Mouse (Mus musculus): Measurements from ENCODE around the gene Ddx51. TPM values are rescaled to one million over a fixed set of nuclear protein-coding genes. Genes with fewer than 3 reads are reported as not detected.
A peak's percentile ranks its signal among the peaks of the same experiment; 100 is the strongest.

The Ddx51 gene
- 21.0 and 22.0 TPM in 2 replicates for polyA plus RNA-seq (2015; fragmentation: Nextera tagmentation; extraction: Ambion mirVana)

- Histone ChIP-seq H3K36me3 (replicated peaks) (peaks cover 60% of the 10 kb centered on the region), H3K27ac (peak within 1 kb of the TSS; percentile 70), H3K9ac (peak within 1 kb of the TSS; percentile 88), H3K4me3 (peak within 1 kb of the TSS; percentile 99), H3K27me3 (replicated peaks) (no peaks in the 10 kb centered on the region), H3K4me1 (peaks cover 24% of the 10 kb centered on the region), H3K4me2 (peak within 1 kb of the TSS; percentile 85), H3K9me3 (no peaks in the 10 kb centered on the region)
- WGBS, result under 1% methylated on average over 91 of the region's 91 CpGs
- ATAC-seq (replicated peaks), result peak; percentile 85
Observed at GRCm38 (mm10) chr5:110652719-110653648, at the start of gene Ddx51, which contains the start of gene Noc4l. Ddx51 (plus strand) TSS chr5:110653451. Noc4l (minus strand) TSS chr5:110653417.

GRCm38 (mm10) chr5:110604311-110604710, 48.9 kb upstream of the Ddx51 start:
- peaks cover 1% of the 10 kb centered on the region; the same call in 1 of the 2 replicates for H3K4me1 ChIP-seq
- ATAC-seq (replicated peaks), result no peak
- no peaks in the 10 kb centered on the region for H3K36me3 ChIP-seq (replicated peaks)
- no peak overlapping the region for H3K9ac ChIP-seq
- no peak overlapping the region for H3K4me3 ChIP-seq
- no peaks in the 10 kb centered on the region for H3K9me3 ChIP-seq
- no peak overlapping the region for H3K4me2 ChIP-seq
- H3K27me3 ChIP-seq (replicated peaks), result no peaks in the 10 kb centered on the region
- WGBS, result 89% methylated on average over 2 of the region's 2 CpGs
- H3K27ac ChIP-seq, result no peak overlapping the region

GRCm38 (mm10) chr5:110605531-110606221, 47.6 kb upstream of the Ddx51 start:
- no peaks in the 10 kb centered on the region for H3K9me3 ChIP-seq
- H3K4me1 ChIP-seq, result peaks cover 3% of the 10 kb centered on the region; the same call in 1 of the 2 replicates
- no peak overlapping the region for H3K4me2 ChIP-seq
- no peak overlapping the region for H3K4me3 ChIP-seq
- ATAC-seq (replicated peaks), result no peak
- H3K27me3 ChIP-seq (replicated peaks), result no peaks in the 10 kb centered on the region
- no peaks in the 10 kb centered on the region for H3K36me3 ChIP-seq (replicated peaks)
- no peak overlapping the region for H3K27ac ChIP-seq
- H3K9ac ChIP-seq, result no peak overlapping the region
- 63% methylated on average over 5 of the region's 5 CpGs for WGBS

GRCm38 (mm10) chr5:110607767-110608166, 45.5 kb upstream of the Ddx51 start:
- Histone ChIP-seq H3K4me3 (no peak overlapping the region), H3K4me1 (peaks cover 7% of the 10 kb centered on the region; the same call in 1 of the 2 replicates), H3K36me3 (replicated peaks) (no peaks in the 10 kb centered on the region), H3K27me3 (replicated peaks) (no peaks in the 10 kb centered on the region), H3K27ac (no peak overlapping the region), H3K9me3 (no peaks in the 10 kb centered on the region), H3K9ac (no peak overlapping the region), H3K4me2 (no peak overlapping the region)
- 75% methylated on average over 3 of the region's 3 CpGs for WGBS
- ATAC-seq (replicated peaks), result no peak

- Histone ChIP-seq H3K9me3 (no peaks in the 10 kb centered on the region), H3K4me2 (no peak overlapping the region), H3K27ac (no peak overlapping the region), H3K4me1 (peaks cover 7% of the 10 kb centered on the region; the same call in 1 of the 2 replicates), H3K27me3 (replicated peaks) (no peaks in the 10 kb centered on the region), H3K4me3 (no peak overlapping the region), H3K9ac (no peak overlapping the region), H3K36me3 (replicated peaks) (no peaks in the 10 kb centered on the region)
- WGBS, result 74% methylated on average over 6 of the region's 6 CpGs
- ATAC-seq (replicated peaks), result no peak
Observed at GRCm38 (mm10) chr5:110608336-110608735, 44.9 kb upstream of the Ddx51 start.

GRCm38 (mm10) chr5:110608941-110609340, 44.3 kb upstream of the Ddx51 start:
- no peak overlapping the region for H3K9ac ChIP-seq
- H3K4me1 ChIP-seq, result peaks cover 7% of the 10 kb centered on the region; the same call in 1 of the 2 replicates
- WGBS, result 48% methylated on average over 8 of the region's 8 CpGs
- no peak for ATAC-seq (replicated peaks)
- no peak overlapping the region for H3K4me2 ChIP-seq
- no peak overlapping the region for H3K4me3 ChIP-seq
- no peaks in the 10 kb centered on the region for H3K9me3 ChIP-seq
- H3K27ac ChIP-seq, result no peak overlapping the region; the same call in 1 of the 2 replicates
- no peaks in the 10 kb centered on the region for H3K27me3 ChIP-seq (replicated peaks)
- no peaks in the 10 kb centered on the region for H3K36me3 ChIP-seq (replicated peaks)

- H3K4me2 ChIP-seq, result no peak overlapping the region
- ATAC-seq (replicated peaks), result no peak
- no peak overlapping the region; the same call in 1 of the 2 replicates for H3K27ac ChIP-seq
- H3K9me3 ChIP-seq, result no peaks in the 10 kb centered on the region
- 85% methylated on average over 3 of the region's 3 CpGs for WGBS
- H3K9ac ChIP-seq, result no peak overlapping the region
- no peak overlapping the region for H3K4me3 ChIP-seq
- H3K36me3 ChIP-seq (replicated peaks), result no peaks in the 10 kb centered on the region
- peaks cover 7% of the 10 kb centered on the region; the same call in 1 of the 2 replicates for H3K4me1 ChIP-seq
- no peaks in the 10 kb centered on the region for H3K27me3 ChIP-seq (replicated peaks)
Observed at GRCm38 (mm10) chr5:110609425-110609824, 43.8 kb upstream of the Ddx51 start.

- Histone ChIP-seq H3K36me3 (replicated peaks) (no peaks in the 10 kb centered on the region), H3K4me2 (no peak overlapping the region), H3K27ac (no peak overlapping the region), H3K9ac (no peak overlapping the region), H3K4me1 (peaks cover 7% of the 10 kb centered on the region; the same call in 1 of the 2 replicates), H3K4me3 (no peak overlapping the region), H3K27me3 (replicated peaks) (no peaks in the 10 kb centered on the region), H3K9me3 (no peaks in the 10 kb centered on the region)
- no peak for ATAC-seq (replicated peaks)
- 81% methylated on average over 5 of the region's 5 CpGs for WGBS
Observed at GRCm38 (mm10) chr5:110609868-110610267, 43.4 kb upstream of the Ddx51 start.

- H3K9ac ChIP-seq, result no peak overlapping the region
- WGBS, result 87% methylated on average over 7 of the region's 7 CpGs
- no peaks in the 10 kb centered on the region for H3K27me3 ChIP-seq (replicated peaks)
- no peak overlapping the region for H3K4me2 ChIP-seq
- H3K4me1 ChIP-seq, result peaks cover 7% of the 10 kb centered on the region; the same call in 1 of the 2 replicates
- H3K27ac ChIP-seq, result no peak overlapping the region
- no peaks in the 10 kb centered on the region for H3K36me3 ChIP-seq (replicated peaks)
- no peak for ATAC-seq (replicated peaks)
- no peaks in the 10 kb centered on the region for H3K9me3 ChIP-seq
- H3K4me3 ChIP-seq, result no peak overlapping the region
Observed at GRCm38 (mm10) chr5:110610484-110610883, 42.8 kb upstream of the Ddx51 start.

- WGBS, result 71% methylated on average over 5 of the region's 5 CpGs
- no peak overlapping the region; the same call in 1 of the 2 replicates for H3K27ac ChIP-seq
Observed at GRCm38 (mm10) chr5:110611435-110612158, 41.7 kb upstream of the Ddx51 start.

GRCm38 (mm10) chr5:110619226-110619625, 34.0 kb upstream of the Ddx51 start:
- Histone ChIP-seq H3K4me1 (no peaks in the 10 kb centered on the region), H3K27ac (no peak overlapping the region), H3K27me3 (replicated peaks) (no peaks in the 10 kb centered on the region), H3K9ac (no peak overlapping the region), H3K9me3 (no peaks in the 10 kb centered on the region), H3K36me3 (replicated peaks) (0 out of 2 replicates have a peak, but pooled peaks cover 5% of the 10 kb centered on the region), H3K4me2 (no peak overlapping the region), H3K4me3 (no peak overlapping the region)
- 90% methylated on average over 6 of the region's 6 CpGs for WGBS
- no peak for ATAC-seq (replicated peaks)

More at GRCm38 (mm10) chr5:110611435-110612158, 41.7 kb upstream of the Ddx51 start:
- no peak for ATAC-seq (replicated peaks)
- H3K4me1 ChIP-seq, result peaks cover 7% of the 10 kb centered on the region; the same call in 1 of the 2 replicates
- H3K9me3 ChIP-seq, result no peaks in the 10 kb centered on the region
- H3K36me3 ChIP-seq (replicated peaks), result no peaks in the 10 kb centered on the region
- no peak overlapping the region for H3K9ac ChIP-seq
- H3K4me3 ChIP-seq, result no peak overlapping the region
- no peak overlapping the region for H3K4me2 ChIP-seq
- H3K27me3 ChIP-seq (replicated peaks), result no peaks in the 10 kb centered on the region
